Mouse (Mus musculus): ENCODE measurements around the gene Fkbpl. TPM values are rescaled to one million over a fixed set of nuclear protein-coding genes. Genes with fewer than 3 reads are reported as not detected.

Fkbpl gene
- polyA plus RNA-seq, 1 experiment = 8.5 TPM

DNA sequence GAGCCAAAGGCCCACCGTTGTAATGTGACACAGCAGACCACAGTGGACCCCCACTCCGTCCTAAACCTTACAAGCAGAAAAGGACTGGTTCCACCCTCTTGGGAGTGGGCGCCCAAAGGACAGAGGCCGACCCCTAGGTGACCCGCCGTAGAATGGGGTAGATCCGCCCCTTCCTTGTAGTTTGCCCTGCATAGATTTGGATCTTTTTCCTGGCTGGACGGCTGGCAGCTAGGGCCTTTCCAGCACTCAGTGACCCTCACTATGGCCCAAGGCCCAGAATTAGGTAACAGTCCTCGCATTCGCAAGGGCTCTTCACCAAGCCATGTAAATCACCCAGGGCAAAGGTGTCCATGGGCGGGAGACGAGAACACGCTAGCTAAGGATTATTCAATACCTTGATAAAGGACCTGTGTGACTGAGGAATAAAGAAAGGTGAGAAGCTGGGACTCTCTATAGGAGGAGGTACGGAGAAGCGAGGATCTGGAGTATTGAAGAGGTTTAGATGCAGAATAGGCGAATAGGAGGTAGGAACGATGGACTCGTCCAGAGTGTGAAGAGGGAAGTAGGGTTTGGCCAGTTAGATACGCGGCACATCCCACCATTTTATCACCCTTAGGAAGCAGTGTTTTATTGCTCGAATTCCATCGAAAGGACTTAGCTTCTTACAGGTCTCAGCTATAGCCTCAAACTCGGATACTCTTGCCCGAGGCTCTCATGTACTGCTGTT, 39.9 kb upstream of the Fkbpl start:
- no peak for DNase-seq
- Histone ChIP-seq H3K27ac (ENCODE audit: insufficient read depth, low read length) (peak overlapping the region; percentile 96), H3K27me3 (ENCODE audit: control insufficient read depth, insufficient read depth, low read length) (no peaks in the 10 kb centered on the region), H3K4me3 (replicated peaks; ENCODE audit: insufficient read depth, low read depth, low read length) (peak overlapping the region; percentile 82), H3K4me1 (ENCODE audit: control insufficient read depth, insufficient read depth, low read length) (peaks cover 13% of the 10 kb centered on the region)
- 11% methylated on average over 24 of the region's 24 CpGs for WGBS
- no peak for TF ChIP-seq POLR2A (IDR thresholded peaks at IDR 0.05; ENCODE audit: borderline replicate concordance, insufficient read depth, low read length)
- TF ChIP-seq CTCF (IDR thresholded peaks at IDR 0.05; ENCODE audit: borderline replicate concordance, insufficient read depth, low read depth, low read length) = no peak

DNA sequence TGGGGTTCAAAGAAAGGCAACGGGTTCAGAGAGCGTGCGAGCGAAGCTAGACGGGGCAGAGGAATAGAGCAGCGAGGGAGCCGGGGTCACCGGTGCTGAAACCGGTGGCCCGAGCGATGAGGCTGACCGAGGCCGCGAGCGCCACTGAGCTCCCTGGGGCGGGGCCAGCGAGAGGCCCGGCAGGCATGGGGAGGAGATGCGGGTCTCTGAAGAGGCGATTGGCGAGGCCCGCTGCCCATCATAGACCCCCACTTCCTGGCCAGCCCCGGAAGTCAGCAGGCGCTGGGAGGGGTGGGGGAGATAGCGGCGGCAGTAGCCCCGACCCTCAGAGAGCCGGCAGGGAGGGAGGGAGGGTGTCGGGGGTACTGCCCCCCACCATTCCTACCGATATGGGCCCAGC, 39.0 kb upstream of the Fkbpl start:
- Histone ChIP-seq H3K4me3 (replicated peaks; ENCODE audit: insufficient read depth, low read depth, low read length) (peak overlapping the region; percentile 82), H3K4me1 (ENCODE audit: control insufficient read depth, insufficient read depth, low read length) (peaks cover 13% of the 10 kb centered on the region), H3K27ac (ENCODE audit: insufficient read depth, low read length) (peak overlapping the region; percentile 96), H3K27me3 (ENCODE audit: control insufficient read depth, insufficient read depth, low read length) (no peaks in the 10 kb centered on the region)
- 3% methylated on average over 30 of the region's 30 CpGs for WGBS
- TF ChIP-seq CTCF (IDR thresholded peaks at IDR 0.05; ENCODE audit: borderline replicate concordance, insufficient read depth, low read depth, low read length) (no peak), POLR2A (IDR thresholded peaks at IDR 0.05; ENCODE audit: borderline replicate concordance, insufficient read depth, low read length) (peak; percentile 85)
- peak; percentile 97 for DNase-seq

DNA sequence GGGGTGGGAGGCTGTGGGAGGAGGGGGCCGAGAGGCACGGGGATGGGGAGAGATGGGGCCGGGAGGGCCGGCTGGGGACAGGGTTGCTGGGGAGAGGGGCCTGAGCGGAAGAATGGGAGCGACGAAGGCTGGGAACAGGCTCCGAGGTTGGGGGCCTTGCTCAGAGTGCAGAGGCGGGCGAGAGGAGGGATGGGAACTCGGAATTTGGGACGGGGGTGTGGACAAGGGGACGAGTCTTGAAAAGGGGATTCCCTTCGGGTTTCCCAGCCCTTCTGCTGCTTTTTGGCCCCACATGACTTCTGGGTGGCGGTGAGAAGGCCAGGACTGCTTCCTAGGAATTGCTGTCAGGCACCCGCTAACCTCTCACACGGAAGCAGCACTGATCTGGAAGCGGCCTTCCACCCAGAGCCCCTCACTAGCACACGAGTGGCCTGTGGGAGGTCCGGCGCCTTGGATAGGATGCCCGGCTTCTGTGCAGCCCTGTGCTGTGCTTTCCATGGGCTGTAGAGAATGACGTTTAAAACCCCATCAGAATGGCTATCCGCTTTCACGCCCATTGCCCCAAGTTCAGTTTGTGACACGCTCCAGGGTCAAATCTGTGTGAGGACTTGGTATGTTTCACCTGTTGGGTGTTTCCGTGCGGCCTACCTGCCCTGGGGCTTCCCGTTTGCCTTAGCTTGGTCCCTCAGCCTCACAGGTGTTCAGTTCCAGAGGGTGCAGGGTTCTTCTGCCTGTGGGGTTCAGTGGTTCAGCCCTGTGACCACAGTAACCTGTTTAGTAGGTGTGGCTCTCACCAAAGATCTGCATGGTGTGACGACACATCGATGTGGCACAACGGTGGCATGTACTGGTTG, 38.2 kb upstream of the Fkbpl start:
- TF ChIP-seq POLR2A (IDR thresholded peaks at IDR 0.05; ENCODE audit: borderline replicate concordance, insufficient read depth, low read length) (no peak), CTCF (IDR thresholded peaks at IDR 0.05; ENCODE audit: borderline replicate concordance, insufficient read depth, low read depth, low read length) (no peak)
- no peak overlapping the region for H3K27ac ChIP-seq (ENCODE audit: insufficient read depth, low read length)
- H3K4me1 ChIP-seq (ENCODE audit: control insufficient read depth, insufficient read depth, low read length) = peaks cover 21% of the 10 kb centered on the region
- DNase-seq = peak in 1 of 2 experiments; percentile 56
- WGBS = 11% methylated on average over 32 of the region's 32 CpGs
- peak overlapping the region; percentile 82 for H3K4me3 ChIP-seq (replicated peaks; ENCODE audit: insufficient read depth, low read depth, low read length)
- H3K27me3 ChIP-seq (ENCODE audit: control insufficient read depth, insufficient read depth, low read length) = no peaks in the 10 kb centered on the region

DNA sequence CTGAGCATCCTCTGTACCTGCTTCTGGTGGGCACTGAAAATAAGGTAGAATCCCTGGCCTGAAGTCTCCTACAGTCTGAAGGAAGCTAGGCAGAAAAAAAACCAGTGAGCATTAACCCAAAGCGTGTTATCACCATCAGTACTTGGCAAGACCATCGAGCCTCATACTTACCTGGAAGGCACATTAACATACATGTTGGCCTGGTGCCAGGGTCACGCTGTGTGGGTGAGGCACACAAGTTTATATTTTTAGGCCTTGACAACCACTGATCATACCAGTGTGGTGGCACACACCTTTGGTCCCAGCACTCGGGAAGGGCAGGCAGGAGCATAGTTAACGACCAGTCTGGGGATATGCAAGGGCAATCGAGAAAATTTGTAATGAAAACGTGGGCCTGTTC, 36.6 kb upstream of the Fkbpl start:
- WGBS = 22% methylated on average over 7 of the region's 7 CpGs
- DNase-seq = no peak
- no peak overlapping the region for H3K4me3 ChIP-seq (replicated peaks; ENCODE audit: insufficient read depth, low read depth, low read length)
- peaks cover 23% of the 10 kb centered on the region for H3K4me1 ChIP-seq (ENCODE audit: control insufficient read depth, insufficient read depth, low read length)
- H3K27ac ChIP-seq (ENCODE audit: insufficient read depth, low read length) = no peak overlapping the region
- H3K27me3 ChIP-seq (ENCODE audit: control insufficient read depth, insufficient read depth, low read length) = no peaks in the 10 kb centered on the region
- no peak for TF ChIP-seq POLR2A (IDR thresholded peaks at IDR 0.05; ENCODE audit: borderline replicate concordance, insufficient read depth, low read length)
- TF ChIP-seq CTCF (IDR thresholded peaks at IDR 0.05; ENCODE audit: borderline replicate concordance, insufficient read depth, low read depth, low read length) = no peak

DNA sequence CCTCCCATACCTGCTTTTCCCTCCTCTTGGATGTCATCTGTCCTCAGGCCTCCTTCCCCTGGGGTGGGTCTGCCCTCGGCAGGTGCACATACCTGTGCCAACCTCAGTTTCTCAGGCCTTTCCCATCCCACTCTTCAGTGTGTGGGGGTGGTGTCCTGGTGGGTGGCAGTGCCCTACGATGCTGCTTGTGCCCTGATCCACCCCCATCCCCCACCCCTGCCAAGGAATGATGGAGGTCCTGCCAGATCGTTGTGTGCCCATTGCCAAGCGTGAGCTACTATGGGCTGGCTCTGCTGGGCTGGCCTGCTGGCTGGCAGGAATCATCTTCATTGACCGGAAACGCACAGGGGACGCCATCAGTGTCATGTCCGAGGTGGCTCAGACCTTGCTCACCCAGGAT, 33.5 kb upstream of the Fkbpl start:
- 14% methylated on average over 8 of the region's 8 CpGs for WGBS
- Histone ChIP-seq H3K4me3 (replicated peaks; ENCODE audit: insufficient read depth, low read depth, low read length) (no peak overlapping the region), H3K27ac (ENCODE audit: insufficient read depth, low read length) (peak overlapping the region; percentile 23; the same call in 1 of the 2 replicates), H3K4me1 (ENCODE audit: control insufficient read depth, insufficient read depth, low read length) (peaks cover 23% of the 10 kb centered on the region), H3K27me3 (ENCODE audit: control insufficient read depth, insufficient read depth, low read length) (no peaks in the 10 kb centered on the region)
- DNase-seq = no peak
- TF ChIP-seq CTCF (IDR thresholded peaks at IDR 0.05; ENCODE audit: borderline replicate concordance, insufficient read depth, low read depth, low read length) (no peak), POLR2A (IDR thresholded peaks at IDR 0.05; ENCODE audit: borderline replicate concordance, insufficient read depth, low read length) (no peak)

DNA sequence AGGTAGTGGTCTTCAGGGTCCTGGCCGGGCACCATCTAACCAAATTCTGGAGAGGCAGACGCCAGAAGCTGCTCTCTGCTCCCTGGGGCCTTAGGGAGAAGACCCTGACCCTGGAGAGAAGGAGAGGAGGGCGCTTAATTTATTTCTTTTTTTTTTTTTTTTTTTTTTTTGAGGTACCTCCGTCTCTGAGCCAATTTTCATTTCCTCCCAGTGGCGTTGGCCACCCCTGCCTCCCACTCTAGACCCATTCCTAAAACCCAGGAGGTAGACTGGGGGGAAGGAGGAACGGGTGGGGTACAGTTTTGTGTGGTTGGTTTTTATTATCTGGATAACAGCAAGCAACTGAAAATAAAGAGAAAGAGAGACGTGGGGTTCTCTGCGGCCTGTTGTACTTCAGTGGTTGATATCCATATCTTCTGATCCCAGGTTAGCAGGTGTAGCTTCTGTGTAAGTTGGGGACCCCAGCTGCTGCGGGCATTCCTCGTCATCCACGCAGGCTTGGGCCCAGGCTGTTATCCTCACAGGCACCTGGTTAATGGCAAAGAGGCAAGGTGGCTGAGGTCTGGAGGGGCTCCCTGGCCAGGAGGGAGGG, 31.4 kb upstream of the Fkbpl start:
- Histone ChIP-seq H3K27ac (ENCODE audit: insufficient read depth, low read length) (no peak overlapping the region), H3K4me3 (replicated peaks; ENCODE audit: insufficient read depth, low read depth, low read length) (no peak overlapping the region), H3K4me1 (ENCODE audit: control insufficient read depth, insufficient read depth, low read length) (peaks cover 15% of the 10 kb centered on the region), H3K27me3 (ENCODE audit: control insufficient read depth, insufficient read depth, low read length) (no peaks in the 10 kb centered on the region)
- TF ChIP-seq CTCF (IDR thresholded peaks at IDR 0.05; ENCODE audit: borderline replicate concordance, insufficient read depth, low read depth, low read length) = no peak
- DNase-seq = no peak
- 84% methylated on average over 11 of the region's 11 CpGs for WGBS

DNA sequence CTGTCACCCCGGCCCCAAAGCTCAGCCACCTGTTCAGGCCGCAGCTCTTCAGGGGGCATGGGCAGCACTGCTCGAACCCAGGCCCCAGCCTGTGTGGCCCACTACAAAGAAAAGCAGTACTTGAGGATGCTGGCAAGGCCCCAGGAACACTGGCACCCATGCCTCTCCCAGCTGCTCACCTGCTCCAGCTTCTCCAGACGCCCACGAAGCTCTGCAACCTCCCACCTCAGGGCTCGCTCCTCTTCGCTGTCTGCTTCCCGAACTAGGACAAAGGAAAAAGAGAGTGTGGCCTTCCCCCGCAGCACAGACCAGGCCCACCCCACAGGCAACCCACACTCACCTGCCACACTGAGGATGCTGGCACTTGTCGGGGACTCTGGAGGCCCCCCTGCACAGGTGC, 30.7 kb upstream of the Fkbpl start:
- H3K27ac ChIP-seq (ENCODE audit: insufficient read depth, low read length) = no peak overlapping the region
- WGBS = 70% methylated on average over 10 of the region's 10 CpGs
- H3K27me3 ChIP-seq (ENCODE audit: control insufficient read depth, insufficient read depth, low read length) = no peaks in the 10 kb centered on the region
- DNase-seq = no peak
- H3K4me3 ChIP-seq (replicated peaks; ENCODE audit: insufficient read depth, low read depth, low read length) = no peak overlapping the region
- TF ChIP-seq CTCF (IDR thresholded peaks at IDR 0.05; ENCODE audit: borderline replicate concordance, insufficient read depth, low read depth, low read length) = no peak
- no peak for TF ChIP-seq POLR2A (IDR thresholded peaks at IDR 0.05; ENCODE audit: borderline replicate concordance, insufficient read depth, low read length)
- peaks cover 15% of the 10 kb centered on the region for H3K4me1 ChIP-seq (ENCODE audit: control insufficient read depth, insufficient read depth, low read length)
